Mouse (Mus musculus): ENCODE measurements around the gene Fam47e.

GRCm38 (mm10) chr5:92508853-92509252 lies 46.0 kb upstream of the Fam47e start:
- TF ChIP-seq CTCF (IDR thresholded peaks at IDR 0.05; ENCODE audit: insufficient read depth, low read length) (no peak), POLR2A (IDR thresholded peaks at IDR 0.05; ENCODE audit: borderline replicate concordance, extremely low read depth, low read depth, low read length) (no peak)
